Mouse (Mus musculus) MEL-GATA-1-ER (cell line): Measurements from ENCODE around the gene Agfg1.
"Not testable (repeated sequence)": the region's sequence is repeated elsewhere in the genome, so short reads cannot be mapped to it uniquely, and the experiment has no call there.

Experiments
- DNase-seq: peaks from one replicate; pipeline ENCODE4 v3.0.0-alpha.2; 2012; ENCODE audit warnings: low read depth; ENCODE audit errors: extremely low read depth

Gene Agfg1

GRCm38 (mm10) chr1:82901201-82901600, 61.9 kb downstream of the Agfg1 start:
- DNase-seq: no peak

- no peak for DNase-seq
Measured at GRCm38 (mm10) chr1:82905886-82906285, 66.6 kb downstream of the Agfg1 start.

- no peak for DNase-seq
Measured at GRCm38 (mm10) chr1:82913025-82913424, 73.7 kb downstream of the Agfg1 start, which contains the start of gene A030005L19Rik. TSS of gene A030005L19Rik (plus strand) at chr1:82913325.

GRCm38 (mm10) chr1:82913434-82913833, 74.2 kb downstream of the Agfg1 start:
- not testable (repeated sequence) for DNase-seq

GRCm38 (mm10) chr1:82924650-82925049, 85.4 kb downstream of the Agfg1 start, which contains the start of gene A030014E15Rik:
TSS of gene A030014E15Rik (plus strand) at chr1:82924917.
- peak; percentile 6 for DNase-seq

- DNase-seq: not testable (repeated sequence)
Measured at GRCm38 (mm10) chr1:82930558-82930957, 91.3 kb downstream of the Agfg1 start.

- not testable (repeated sequence) for DNase-seq
Measured at GRCm38 (mm10) chr1:82931326-82931725, 92.0 kb downstream of the Agfg1 start, which contains the start of gene Gm6217. TSS of gene Gm6217 (minus strand) at chr1:82931399.

- DNase-seq: no peak
Measured at GRCm38 (mm10) chr1:82938666-82939065, 99.4 kb downstream of the Agfg1 start.

GRCm38 (mm10) chr1:82942505-82942904, 103.2 kb downstream of the Agfg1 start:
- not testable (repeated sequence) for DNase-seq

GRCm38 (mm10) chr1:82943295-82943694, 104.0 kb downstream of the Agfg1 start, which contains the start of gene A030003K21Rik:
TSS of gene A030003K21Rik (minus strand) at chr1:82943388.
- DNase-seq: not testable (repeated sequence)

- DNase-seq: not testable (repeated sequence)
Measured at GRCm38 (mm10) chr1:82946029-82946428, 106.7 kb downstream of the Agfg1 start.

GRCm38 (mm10) chr1:82948601-82949000, 109.3 kb downstream of the Agfg1 start:
- no peak for DNase-seq
